Mouse (Mus musculus) bone marrow macrophage, adult 2 months (primary cell): ENCODE measurements around the gene Tspan2.

Source experiments
- CTCF ChIP-seq: IDR thresholded peaks from 2 replicates; pipeline ENCODE4 v1.5.1; 2012; ENCODE audit warnings: low read depth, mild to moderate bottlenecking, low read length, moderate library complexity
- POLR2A ChIP-seq: IDR thresholded peaks from 2 replicates; pipeline ENCODE4 v1.6.1; 2012; ENCODE audit warnings: mild to moderate bottlenecking, low read depth, low read length, borderline replicate concordance

DNA sequence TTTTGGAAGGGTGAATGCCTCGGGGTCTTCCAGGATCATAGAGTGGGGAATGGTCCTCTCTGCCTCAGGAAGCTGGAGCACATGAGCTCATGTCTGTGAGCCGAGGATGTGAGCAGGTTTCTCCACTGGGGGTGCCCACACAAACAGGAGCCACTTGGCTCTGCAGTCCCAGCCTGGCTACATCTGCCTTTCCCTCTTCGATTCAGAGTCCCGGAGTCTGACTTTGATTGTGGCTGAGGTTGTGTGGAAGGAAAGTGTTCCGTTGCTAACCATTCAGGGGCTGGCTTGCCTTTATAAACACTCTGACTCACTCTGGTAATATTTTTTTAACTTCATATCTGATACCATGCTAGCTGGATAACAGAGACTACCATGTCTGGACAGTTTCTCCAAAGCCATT, 18.1 kb downstream of the Tspan2 start:
- TF ChIP-seq CTCF (no peak), POLR2A (no peak)
